Mouse (Mus musculus) hindbrain, embryonic 10.5 days (tissue): ENCODE data around the gene Olfr1505. TPM values are rescaled to one million over a fixed set of nuclear protein-coding genes. Genes with fewer than 3 reads are reported as not detected.

ENCODE experiments used
- DNase-seq: peaks from one replicate; pipeline ENCODE4 v3.0.0-alpha.2; 2017; ENCODE audit warnings: low spot score
- H3K27ac ChIP-seq: fragments of 300-500 bp; sonication (generic); 2 replicates; pipeline ENCODE4 v1.5.1; 2016; ENCODE audit warnings: mild to moderate bottlenecking, moderate library complexity
- H3K27me3 ChIP-seq: fragments of 300-500 bp; sonication (generic); 2 replicates; pipeline ENCODE4 v1.6.1; 2016; ENCODE audit warnings: mild to moderate bottlenecking; ENCODE audit not compliant: poor library complexity, insufficient read depth, severe bottlenecking
- H3K36me3 ChIP-seq: fragments of 300-500 bp; sonication (generic); 2 replicates; pipeline ENCODE4 v1.6.1; 2016; ENCODE audit warnings: mild to moderate bottlenecking, moderate library complexity
- H3K4me1 ChIP-seq: fragments of 300-500 bp; sonication (generic); replicated peaks from 2 replicates; pipeline ENCODE4 v1.6.1; 2016; ENCODE audit warnings: mild to moderate bottlenecking
- H3K4me3 ChIP-seq: fragments of 300-500 bp; sonication (generic); 2 replicates; pipeline ENCODE4 v1.5.1; 2016; ENCODE audit warnings: mild to moderate bottlenecking, moderate library complexity
- H3K9me3 ChIP-seq: fragments of 300-500 bp; sonication (generic); 2 replicates; pipeline ENCODE4 v1.6.1; 2016; ENCODE audit warnings: mild to moderate bottlenecking, moderate library complexity
- WGBS: fragments of 180-500 bp; shearing (Covaris S2); methylation state at CpG from one replicate; pipeline ENCODE4 v1.1.7; 2016; 5-methylcytosine and 5-hydroxymethylcytosine counted together
- polyA plus RNA-seq: library from polyadenylated mRNA; unstranded; fragments of >200 nt; fragmentation: Nextera tagmentation; extraction: Ambion mirVana; gene quantifications from 2 replicates; pipeline ENCODE4 v1.2.1, GENCODE M21; 2016

Gene Olfr1505
- not detected in 2 replicates for polyA plus RNA-seq

DNA sequence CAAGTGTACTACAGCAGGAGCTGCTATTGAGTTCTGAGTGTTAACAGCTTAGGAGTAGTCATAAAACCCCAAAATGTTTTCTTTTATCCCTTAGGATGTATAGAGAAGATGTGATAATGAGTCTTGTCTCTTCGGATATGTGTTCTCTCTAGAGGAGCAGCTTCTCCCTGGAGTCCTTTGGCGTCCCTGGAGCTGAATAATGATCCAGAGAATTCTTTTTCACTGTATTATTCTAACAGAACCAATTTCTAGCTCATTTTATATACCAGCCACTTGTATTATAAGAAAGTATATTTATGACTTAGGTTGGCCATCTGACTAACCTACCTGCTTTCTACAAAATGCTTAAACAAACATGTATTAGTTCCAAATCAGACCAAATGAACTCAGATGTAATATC is at the start of gene Olfr1505:
Olfr1505 (plus strand) TSS at position 301 of the 400 bp plus-strand sequence.
- Histone ChIP-seq H3K27me3 (no peaks in the 10 kb centered on the region), H3K36me3 (no peaks in the 10 kb centered on the region), H3K9me3 (no peaks in the 10 kb centered on the region), H3K4me1 (no peaks in the 10 kb centered on the region), H3K27ac (no peak within 1 kb of the TSS), H3K4me3 (no peak within 1 kb of the TSS)
- 74% methylated on average over 2 of the region's 2 CpGs for WGBS
- DNase-seq: no peak

- H3K36me3 ChIP-seq: no peaks in the 10 kb centered on the region
Observed at GRCm38 (mm10) chr19:13897828-13898227, 15.5 kb upstream of the Olfr1505 start, which contains the start of gene Olfr1504. Olfr1504 (minus strand) TSS chr19:13897928.

More at GRCm38 (mm10) chr19:13897828-13898227, 15.5 kb upstream of the Olfr1505 start, which contains the start of gene Olfr1504:
- H3K27me3 ChIP-seq: no peaks in the 10 kb centered on the region
- H3K9me3 ChIP-seq: no peaks in the 10 kb centered on the region
- no peak within 1 kb of the TSS for H3K27ac ChIP-seq
- 62% methylated on average over 1 of the region's 1 CpGs for WGBS
- DNase-seq: no peak
- no peaks in the 10 kb centered on the region for H3K4me1 ChIP-seq
- no peak within 1 kb of the TSS for H3K4me3 ChIP-seq

Other genes with a start within 250 kb of the Olfr1505 start
- gene Olfr1491, start 216.3 kb upstream of the Olfr1505 start, polyA plus RNA-seq: not detected in 2 replicates
- not detected in 2 replicates for gene Olfr1493-ps1, start 190.3 kb upstream of the Olfr1505 start, polyA plus RNA-seq
- not detected in 2 replicates for gene Olfr1494, start 173.8 kb upstream of the Olfr1505 start, polyA plus RNA-seq
- not detected in 2 replicates for gene Olfr1495, start 148.9 kb upstream of the Olfr1505 start, polyA plus RNA-seq
- gene Olfr1496, start 135.7 kb upstream of the Olfr1505 start, polyA plus RNA-seq: not detected in 2 replicates
- gene Olfr1497, start 115.3 kb upstream of the Olfr1505 start, polyA plus RNA-seq: not detected in 2 replicates
- not detected in 2 replicates for gene Olfr1499, start 94.1 kb upstream of the Olfr1505 start, polyA plus RNA-seq
- not detected in 2 replicates for gene Olfr1500, start 83.0 kb upstream of the Olfr1505 start, polyA plus RNA-seq
- not detected in 2 replicates for gene Olfr1501, start 62.8 kb upstream of the Olfr1505 start, polyA plus RNA-seq
- not detected in 2 replicates for gene Olfr1502, start 51.7 kb upstream of the Olfr1505 start, polyA plus RNA-seq
- gene Olfr1504, start 15.6 kb upstream of the Olfr1505 start, polyA plus RNA-seq: not detected in 2 replicates